Mouse (Mus musculus): Measurements from ENCODE around the gene Ifi209. TPM values are rescaled to one million over a fixed set of nuclear protein-coding genes. Genes with fewer than 3 reads are reported as not detected.

The Ifi209 gene
- polyA plus RNA-seq, 1 experiment from 2014 or later: 0.04 TPM

DNA sequence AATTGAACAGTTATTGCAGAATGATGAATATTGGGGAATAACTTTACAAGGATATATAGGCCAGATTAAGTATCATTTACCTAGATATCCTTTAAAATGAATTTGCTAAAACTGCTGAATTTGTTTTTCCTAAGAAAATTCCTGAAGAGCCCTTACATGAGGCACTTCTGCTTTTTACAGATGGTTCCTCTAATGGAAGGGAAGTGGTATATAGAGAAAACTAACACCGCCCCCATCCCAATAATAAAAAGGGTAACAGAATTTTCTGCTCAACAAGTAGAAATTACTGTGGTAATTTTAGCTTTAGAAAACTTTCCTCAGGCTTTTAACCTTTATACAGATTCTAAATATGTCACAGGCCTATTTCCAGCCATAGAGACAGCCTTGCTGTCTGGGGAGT is 63.6 kb downstream of the Ifi209 start:
- H3K4me2 ChIP-seq: no peak overlapping the region
- no peak overlapping the region for H3K4me3 ChIP-seq
- ATAC-seq (ENCODE audit: low FRiP score, low read depth): no peak
- no peaks in the 10 kb centered on the region for H3K36me3 ChIP-seq
- no peaks in the 10 kb centered on the region for H3K27me3 ChIP-seq
- no peak overlapping the region for H3K9ac ChIP-seq
- no peak overlapping the region for H3K27ac ChIP-seq (replicated peaks)
- no peaks in the 10 kb centered on the region for H3K4me1 ChIP-seq (replicated peaks)
- H3K9me3 ChIP-seq: no peaks in the 10 kb centered on the region
- WGBS: 96% methylated on average over 1 of the region's 1 CpGs

Small RNAs within 50 kb of the gene (microRNA-seq; reads per million reads assigned to microRNA genes)
- gene Gm44339: not detected

Other genes starting within 250 kb of the Ifi209 start
- gene Ifi206, start 139.9 kb upstream of the Ifi209 start, polyA plus RNA-seq (2015; fragmentation: Nextera tagmentation; extraction: Ambion mirVana): 0.30 TPM in 1 of 2 replicates, not detected in the other
- not detected in 2 replicates for gene Ifi214, start 95.0 kb upstream of the Ifi209 start, polyA plus RNA-seq (2015; fragmentation: Nextera tagmentation; extraction: Ambion mirVana)
- 0.60 TPM in 1 of 2 replicates, not detected in the other for gene Ifi213, start 31.6 kb upstream of the Ifi209 start, polyA plus RNA-seq (2015; fragmentation: Nextera tagmentation; extraction: Ambion mirVana)
- 0.08 TPM in 1 of 2 replicates, not detected in the other for gene Ifi208, start 42.8 kb downstream of the Ifi209 start, polyA plus RNA-seq (2015; fragmentation: Nextera tagmentation; extraction: Ambion mirVana)
- 0.48 and 0.83 TPM in 2 replicates for gene Ifi207, start 110.8 kb downstream of the Ifi209 start, polyA plus RNA-seq (2015; fragmentation: Nextera tagmentation; extraction: Ambion mirVana)
- gene Ifi204, start 136.0 kb downstream of the Ifi209 start, polyA plus RNA-seq (2015; fragmentation: Nextera tagmentation; extraction: Ambion mirVana): 0.78 and 2.5 TPM in 2 replicates